Mouse (Mus musculus) stomach, embryonic 16.5 days (tissue): ENCODE measurements around the gene Rac2. TPM values are rescaled to one million over a fixed set of nuclear protein-coding genes. Genes with fewer than 3 reads are reported as not detected.

Source experiments
- ATAC-seq: fragments of 200-750 bp; cut with Nextera tagmentation; 2 replicates; pipeline ENCODE4 v1.8.0; 2017; ENCODE audit warnings: moderate number of reproducible peaks, moderate TSS enrichment; ENCODE audit not compliant: insufficient read depth, low FRiP score
- H3K27ac ChIP-seq: fragments of 300-500 bp; sonication (generic); 2 replicates; pipeline ENCODE4 v1.5.1; 2014; ENCODE audit warnings: low read length
- H3K27me3 ChIP-seq: fragments of 300-500 bp; sonication (generic); 2 replicates; pipeline ENCODE4 v1.6.1; 2014; ENCODE audit warnings: low read length, control low read depth, mixed read lengths; ENCODE audit not compliant: control insufficient read depth, insufficient read depth
- H3K36me3 ChIP-seq: fragments of 300-500 bp; sonication (generic); 2 replicates; pipeline ENCODE4 v1.6.1; 2014; ENCODE audit warnings: low read length; ENCODE audit not compliant: control insufficient read depth, insufficient read depth
- H3K4me1 ChIP-seq: fragments of 300-500 bp; sonication (generic); 2 replicates; pipeline ENCODE4 v1.6.1; 2014; ENCODE audit warnings: low read length, control low read depth, mixed read lengths; ENCODE audit not compliant: control insufficient read depth, insufficient read depth
- H3K4me2 ChIP-seq: fragments of 300-500 bp; sonication (generic); 2 replicates; pipeline ENCODE4 v1.6.1; 2014; ENCODE audit warnings: low read depth, low read length, mixed read lengths
- H3K4me3 ChIP-seq: fragments of 300-500 bp; sonication (generic); replicated peaks from 2 replicates; pipeline ENCODE4 v1.5.1; 2014; ENCODE audit warnings: mild to moderate bottlenecking, low read length
- H3K9ac ChIP-seq: fragments of 300-500 bp; sonication (generic); 2 replicates; pipeline ENCODE4 v1.6.1; 2014; ENCODE audit warnings: low read length
- H3K9me3 ChIP-seq: fragments of 300-500 bp; sonication (generic); replicated peaks from 2 replicates; pipeline ENCODE4 v1.6.1; 2016; ENCODE audit warnings: low read length, control low read depth; ENCODE audit not compliant: control insufficient read depth
- WGBS: fragments of 180-500 bp; shearing (Covaris S2); extraction: QIAGEN DNeasy Blood & Tissue Kit; methylation state at CpG from one replicate; pipeline ENCODE4 v1.1.7; 2014; 5-methylcytosine and 5-hydroxymethylcytosine counted together
- polyA plus RNA-seq: library from polyadenylated mRNA; unstranded; fragments of >200 nt; fragmentation: Nextera tagmentation; extraction: Ambion mirVana; gene quantifications from 2 replicates; pipeline ENCODE4 v1.2.1, GENCODE M21; 2015

The Rac2 gene
- polyA plus RNA-seq, 1 experiment from 2014 or later: 26.2 TPM

DNA sequence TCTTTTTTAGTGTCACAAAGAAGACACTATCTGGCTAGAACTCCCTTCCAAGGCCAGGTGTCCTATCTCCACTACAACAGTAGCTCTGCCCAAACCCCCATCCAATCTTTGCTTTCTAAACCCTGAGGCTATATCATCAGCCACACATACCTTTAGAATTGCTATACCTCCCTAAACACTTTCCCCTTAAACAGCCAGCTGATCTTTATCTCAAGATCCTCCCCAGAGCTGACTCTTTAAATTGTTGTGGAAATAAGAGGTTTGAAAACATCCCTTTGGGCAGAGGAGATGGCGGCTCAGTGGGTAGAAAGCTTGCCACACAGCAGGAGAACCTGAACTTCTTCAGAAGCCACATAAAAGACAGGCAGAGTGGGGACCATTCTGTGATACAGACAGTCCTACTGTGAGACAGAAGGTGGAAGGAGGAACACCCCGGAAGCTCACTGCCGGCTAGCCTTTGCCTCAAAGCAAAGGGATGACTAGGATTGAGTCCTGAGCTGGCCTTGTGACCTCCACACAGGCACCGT is 3.8 kb upstream of the Rac2 start:
- Histone ChIP-seq H3K9ac (no peak overlapping the region), H3K4me1 (peaks cover 13% of the 10 kb centered on the region), H3K36me3 (no peaks in the 10 kb centered on the region), H3K27me3 (no peaks in the 10 kb centered on the region), H3K9me3 (no peaks in the 10 kb centered on the region; the same call in 1 of the 2 replicates), H3K27ac (no peak overlapping the region), H3K4me2 (no peak overlapping the region), H3K4me3 (no peak overlapping the region)
- no peak for ATAC-seq
- 55% methylated on average over 4 of the region's 4 CpGs for WGBS

DNA sequence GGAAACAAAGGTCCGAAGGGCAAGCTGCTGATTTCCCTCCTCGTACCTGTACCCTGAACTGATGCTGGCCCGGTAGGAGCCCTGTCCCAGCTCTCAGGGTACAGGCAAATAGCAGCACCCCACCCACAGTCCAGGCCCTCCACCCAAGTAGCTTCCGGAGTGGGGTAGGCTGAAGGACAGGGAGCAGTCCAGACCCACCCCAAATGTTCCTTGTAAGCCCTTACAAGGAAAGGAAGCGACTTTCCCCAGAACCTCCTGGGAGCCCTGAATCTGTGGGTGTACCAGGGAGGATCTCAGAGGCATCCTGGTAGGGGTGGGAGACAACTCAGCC is 348 bp downstream of the Rac2 start:
- Histone ChIP-seq H3K27me3 (no peaks in the 10 kb centered on the region), H3K36me3 (no peaks in the 10 kb centered on the region), H3K27ac (no peak overlapping the region), H3K4me1 (0 out of 2 replicates have a peak, but pooled peaks cover 3% of the 10 kb centered on the region), H3K4me2 (no peak overlapping the region), H3K4me3 (peak overlapping the region; percentile 25), H3K9me3 (no peaks in the 10 kb centered on the region; the same call in 1 of the 2 replicates), H3K9ac (peak overlapping the region; percentile 46)
- WGBS: 86% methylated on average over 5 of the region's 5 CpGs
- ATAC-seq: no peak

DNA sequence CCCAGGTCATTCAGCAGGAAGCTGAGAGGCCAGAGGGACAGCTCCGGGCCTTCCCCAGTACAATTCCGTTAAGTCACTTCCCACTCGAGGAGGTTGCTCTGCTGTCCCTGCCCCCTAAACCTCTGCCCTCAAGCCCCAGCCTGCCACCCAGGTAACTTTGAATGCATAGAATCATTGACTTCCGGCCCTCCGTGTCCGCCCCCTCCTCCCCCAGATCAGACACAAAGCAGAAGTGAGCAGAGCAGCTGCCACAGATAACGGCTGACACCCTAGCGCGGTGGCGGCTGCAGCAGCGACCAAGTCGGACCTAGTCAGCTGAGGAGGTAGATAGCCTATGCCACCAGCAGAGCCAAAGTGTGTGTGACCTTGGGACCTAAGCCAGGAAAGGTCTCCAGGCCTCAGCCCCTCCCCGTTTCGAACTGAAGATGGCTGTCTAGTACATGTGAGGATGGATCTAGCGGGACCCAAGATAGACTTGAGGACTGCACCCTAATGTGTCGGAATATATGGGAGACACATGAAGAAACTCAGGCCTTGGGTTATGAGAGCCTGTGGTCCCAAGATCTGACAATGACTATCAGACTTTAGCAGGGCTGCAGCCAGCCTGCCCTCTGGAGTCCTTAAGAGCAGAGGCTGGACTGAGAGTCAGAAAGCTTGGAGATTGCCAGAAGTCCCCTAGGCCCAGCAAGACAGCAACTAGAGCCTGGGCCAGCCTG is 871 bp downstream of the Rac2 start:
- H3K4me1 ChIP-seq: 0 out of 2 replicates have a peak, but pooled peaks cover 3% of the 10 kb centered on the region
- H3K4me3 ChIP-seq: peak overlapping the region; percentile 25
- no peaks in the 10 kb centered on the region for H3K36me3 ChIP-seq
- H3K9ac ChIP-seq: peak overlapping the region; percentile 46
- H3K27me3 ChIP-seq: no peaks in the 10 kb centered on the region
- no peak overlapping the region; the same call in 1 of the 2 replicates for H3K27ac ChIP-seq
- WGBS: 42% methylated on average over 16 of the region's 16 CpGs
- 0 out of 2 replicates have a peak, but pooled peaks have one; percentile 19 for ATAC-seq
- H3K4me2 ChIP-seq: no peak overlapping the region
- no peaks in the 10 kb centered on the region; the same call in 1 of the 2 replicates for H3K9me3 ChIP-seq

DNA sequence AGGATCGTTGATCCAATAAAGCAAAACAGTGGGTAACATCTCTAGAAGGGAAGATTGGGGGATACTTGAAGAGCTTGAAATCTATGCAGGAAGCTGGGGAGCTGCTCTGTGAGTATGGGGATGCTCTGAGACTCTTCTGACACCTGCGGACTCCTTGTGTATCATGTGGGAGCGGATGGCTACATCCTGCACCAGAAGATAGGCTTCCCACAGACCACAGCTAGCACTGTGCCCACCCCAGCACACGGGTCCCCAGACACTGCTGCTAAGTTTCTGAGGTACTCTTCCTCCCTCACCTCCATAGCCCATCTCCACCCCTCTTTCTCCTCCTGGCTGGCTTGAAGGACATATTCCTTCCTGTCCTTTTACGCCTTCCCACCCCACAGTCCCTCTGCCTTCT is 2.4 kb downstream of the Rac2 start:
- no peak for ATAC-seq
- WGBS: 94% methylated on average over 5 of the region's 5 CpGs
- Histone ChIP-seq H3K9ac (no peak overlapping the region), H3K27me3 (no peaks in the 10 kb centered on the region), H3K27ac (no peak overlapping the region), H3K36me3 (no peaks in the 10 kb centered on the region), H3K4me3 (no peak overlapping the region), H3K4me2 (no peak overlapping the region), H3K4me1 (0 out of 2 replicates have a peak, but pooled peaks cover 3% of the 10 kb centered on the region), H3K9me3 (no peaks in the 10 kb centered on the region; the same call in 1 of the 2 replicates)

DNA sequence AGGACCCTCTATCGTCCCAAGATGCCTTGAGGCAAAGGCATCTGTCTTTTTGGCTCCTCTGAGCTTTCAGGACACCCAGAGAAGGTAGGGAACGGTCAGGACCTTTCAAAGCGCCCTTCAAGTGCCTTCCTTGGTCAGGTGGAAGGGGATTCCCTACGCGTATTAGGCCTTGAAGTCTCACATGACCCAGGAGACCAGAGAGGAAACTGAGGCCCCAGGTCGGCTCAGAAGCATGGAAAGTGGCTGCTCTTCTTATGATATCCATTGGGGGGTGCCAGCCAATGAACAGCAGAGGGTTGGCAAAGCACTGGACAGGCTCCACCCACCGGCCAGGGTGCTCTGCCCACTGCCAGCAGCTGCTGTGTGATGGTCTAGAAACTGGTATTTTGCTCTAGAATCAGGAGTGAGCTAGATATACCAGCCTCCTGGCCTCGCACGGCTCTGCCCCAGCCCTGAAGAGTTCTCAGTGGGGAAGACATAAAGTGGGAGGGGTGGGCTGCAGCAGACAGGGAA is 4.9 kb downstream of the Rac2 start:
- no peak for ATAC-seq
- H3K9ac ChIP-seq: no peak overlapping the region
- no peak overlapping the region for H3K27ac ChIP-seq
- no peaks in the 10 kb centered on the region for H3K27me3 ChIP-seq
- H3K9me3 ChIP-seq: no peaks in the 10 kb centered on the region
- H3K4me3 ChIP-seq: no peak overlapping the region
- H3K4me2 ChIP-seq: no peak overlapping the region
- 0 out of 2 replicates have a peak, but pooled peaks cover 3% of the 10 kb centered on the region for H3K4me1 ChIP-seq
- 70% methylated on average over 9 of the region's 9 CpGs for WGBS
- H3K36me3 ChIP-seq: no peaks in the 10 kb centered on the region

DNA sequence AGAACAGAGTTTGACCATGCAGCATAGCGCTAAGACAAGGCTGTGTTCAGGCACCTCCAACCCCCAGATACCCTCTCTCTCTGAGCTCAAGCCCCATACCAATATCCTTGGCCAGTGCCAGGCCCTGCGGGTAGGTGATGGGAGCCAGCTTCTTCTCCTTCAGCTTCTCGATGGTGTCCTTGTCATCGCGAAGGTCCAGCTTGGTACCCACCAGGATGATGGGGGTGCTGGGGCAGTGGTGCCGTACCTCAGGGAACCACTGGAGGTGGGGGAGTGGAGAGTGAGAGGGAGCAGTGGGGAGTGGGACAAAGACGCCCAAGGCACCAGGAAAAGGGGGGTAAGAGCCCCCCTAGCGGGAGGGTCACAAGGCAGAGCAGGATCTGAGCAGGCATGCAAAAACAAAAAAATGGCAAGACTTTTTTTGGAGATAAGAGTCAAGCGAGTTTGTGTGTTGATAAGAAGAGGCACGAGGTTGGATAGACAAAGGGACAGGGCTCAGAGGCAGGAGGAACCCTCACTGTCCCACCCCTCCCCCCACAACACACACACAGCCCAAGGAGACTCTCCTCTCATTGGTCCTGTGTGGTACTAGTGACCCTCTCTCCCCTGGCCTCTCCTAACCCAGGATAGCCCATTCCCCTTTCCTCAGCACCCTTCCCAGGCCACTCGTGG is 7.7 kb downstream of the Rac2 start:
- no peaks in the 10 kb centered on the region for H3K4me1 ChIP-seq
- H3K9ac ChIP-seq: no peak overlapping the region
- H3K9me3 ChIP-seq: no peaks in the 10 kb centered on the region
- H3K36me3 ChIP-seq: no peaks in the 10 kb centered on the region
- H3K27me3 ChIP-seq: no peaks in the 10 kb centered on the region
- WGBS: 59% methylated on average over 11 of the region's 11 CpGs
- H3K27ac ChIP-seq: no peak overlapping the region
- no peak overlapping the region for H3K4me3 ChIP-seq
- no peak overlapping the region for H3K4me2 ChIP-seq
- no peak for ATAC-seq

DNA sequence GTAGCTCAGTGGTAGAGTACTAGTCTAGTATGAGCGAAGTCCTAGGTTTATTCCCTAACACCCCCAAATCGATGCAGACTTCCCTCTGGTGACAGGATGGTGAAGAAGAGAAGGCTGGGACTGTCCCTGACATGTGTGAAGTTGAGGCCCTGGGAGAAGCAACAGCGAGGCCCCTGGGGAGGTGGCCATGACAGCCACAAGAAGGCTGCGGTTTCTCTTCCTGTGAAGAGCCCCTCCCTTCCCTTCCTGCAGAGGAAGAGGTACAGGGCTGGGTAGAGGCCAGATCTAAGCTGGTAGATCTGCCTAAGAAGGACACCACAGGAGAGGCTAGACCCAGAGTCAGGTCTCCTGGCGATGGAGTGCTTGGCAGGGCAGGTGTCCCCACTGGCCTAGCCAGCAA is 8.6 kb downstream of the Rac2 start:
- Histone ChIP-seq H3K27ac (no peak overlapping the region), H3K4me3 (no peak overlapping the region), H3K36me3 (no peaks in the 10 kb centered on the region), H3K4me2 (no peak overlapping the region), H3K9ac (no peak overlapping the region), H3K9me3 (no peaks in the 10 kb centered on the region), H3K4me1 (no peaks in the 10 kb centered on the region), H3K27me3 (no peaks in the 10 kb centered on the region)
- no peak for ATAC-seq
- WGBS: 64% methylated on average over 5 of the region's 5 CpGs

DNA sequence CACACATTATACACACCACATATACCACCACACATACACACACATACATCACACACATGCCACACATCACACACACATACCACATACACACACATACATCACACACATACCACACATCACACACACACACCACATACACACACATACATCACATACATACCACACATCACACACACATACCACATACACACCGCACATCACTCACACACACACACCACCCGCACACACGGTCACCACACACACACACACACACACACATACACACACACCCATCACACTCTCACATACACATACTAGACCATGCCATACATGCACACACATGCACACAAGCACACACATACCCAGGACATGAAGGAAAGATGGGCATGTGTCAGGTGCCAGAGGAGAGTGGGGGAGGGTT is 9.2 kb downstream of the Rac2 start:
- no peaks in the 10 kb centered on the region for H3K9me3 ChIP-seq
- no peaks in the 10 kb centered on the region for H3K36me3 ChIP-seq
- no peak overlapping the region for H3K4me2 ChIP-seq
- H3K4me3 ChIP-seq: no peak overlapping the region
- no peak for ATAC-seq
- no peaks in the 10 kb centered on the region for H3K4me1 ChIP-seq
- no peaks in the 10 kb centered on the region for H3K27me3 ChIP-seq
- WGBS: 95% methylated on average over 3 of the region's 3 CpGs
- no peak overlapping the region for H3K27ac ChIP-seq
- H3K9ac ChIP-seq: no peak overlapping the region
